Mouse (Mus musculus): ENCODE measurements at regions not wholly inside any gene's neighbourhood (a gene's known extent, or its start where the extent isn't known, plus 50 kb on each side); places are given as distances from the start of the nearest gene placed in this dataset.
"Not testable (repeated sequence)": the region's sequence is repeated elsewhere in the genome, so short reads cannot be mapped to it uniquely, and the experiment has no call there.

DNA sequence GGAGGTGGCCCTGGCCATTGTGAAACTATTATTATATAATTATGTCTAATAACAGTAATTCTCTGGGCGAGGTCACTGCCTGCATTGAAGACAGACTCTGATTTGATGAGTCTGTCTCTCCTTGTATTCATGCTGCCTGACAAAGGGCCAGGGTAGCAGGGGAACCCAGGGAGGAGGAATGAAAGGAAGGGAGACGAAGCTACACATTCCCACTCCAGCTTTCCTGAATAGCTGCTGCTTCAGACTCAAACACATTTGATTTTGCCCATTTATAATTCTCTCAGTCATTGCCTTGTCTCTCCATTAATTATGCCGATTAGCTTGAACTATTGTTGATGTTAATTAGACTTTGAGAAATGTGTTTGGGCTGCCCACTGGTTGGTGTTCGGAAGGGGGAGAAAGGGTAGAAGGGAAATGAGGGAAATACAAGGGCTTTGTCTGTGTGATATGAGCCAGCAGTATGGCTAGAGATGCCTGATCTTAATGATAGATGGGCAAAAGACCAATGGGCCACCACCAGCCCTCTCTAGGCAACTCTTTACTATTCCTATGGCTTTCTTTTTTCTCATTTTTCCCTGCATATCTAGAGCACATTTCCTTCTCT, 881.8 kb downstream of the Gm9195 start:
- no peak for DNase-seq

DNA sequence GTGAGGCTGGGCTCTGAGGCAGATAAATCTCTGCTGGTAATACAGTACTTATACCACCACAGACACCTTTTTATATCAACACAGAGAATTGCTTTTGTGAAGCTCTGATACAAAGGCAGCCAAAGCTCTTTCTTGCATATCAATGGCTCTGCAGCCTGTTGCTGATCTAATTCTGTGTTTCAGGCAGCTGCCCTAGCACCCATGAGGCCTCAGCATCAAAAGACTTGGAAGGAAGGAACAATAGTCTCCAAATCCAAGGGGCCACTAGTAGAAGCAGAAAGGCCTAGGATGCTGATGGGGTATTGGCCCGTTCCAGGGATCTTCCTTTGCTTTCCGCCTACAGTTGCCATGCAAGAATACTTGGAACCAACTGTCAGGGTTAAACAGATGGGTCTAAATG, 887.9 kb downstream of the Gm9195 start:
- no peak for DNase-seq

DNA sequence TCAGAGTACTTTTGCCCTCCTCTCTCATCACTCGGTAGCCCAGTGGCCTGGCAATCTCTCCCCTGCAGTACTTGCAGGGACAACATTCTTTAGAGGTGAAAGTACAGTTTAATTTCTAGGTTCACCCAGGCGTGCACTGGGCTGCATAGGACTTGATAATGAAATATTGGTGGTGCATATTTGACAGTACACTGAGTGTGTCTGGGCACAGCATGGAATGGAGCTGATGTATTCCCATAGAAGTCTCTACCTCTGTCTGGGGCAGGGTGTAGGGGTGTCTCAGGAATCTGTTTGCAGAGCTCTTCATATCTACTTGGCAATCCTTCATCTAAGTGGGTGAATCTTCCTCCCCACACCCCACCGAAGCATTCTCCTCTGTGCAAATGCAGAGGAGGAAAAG, 893.8 kb downstream of the Gm9195 start:
- no peak for DNase-seq

DNA sequence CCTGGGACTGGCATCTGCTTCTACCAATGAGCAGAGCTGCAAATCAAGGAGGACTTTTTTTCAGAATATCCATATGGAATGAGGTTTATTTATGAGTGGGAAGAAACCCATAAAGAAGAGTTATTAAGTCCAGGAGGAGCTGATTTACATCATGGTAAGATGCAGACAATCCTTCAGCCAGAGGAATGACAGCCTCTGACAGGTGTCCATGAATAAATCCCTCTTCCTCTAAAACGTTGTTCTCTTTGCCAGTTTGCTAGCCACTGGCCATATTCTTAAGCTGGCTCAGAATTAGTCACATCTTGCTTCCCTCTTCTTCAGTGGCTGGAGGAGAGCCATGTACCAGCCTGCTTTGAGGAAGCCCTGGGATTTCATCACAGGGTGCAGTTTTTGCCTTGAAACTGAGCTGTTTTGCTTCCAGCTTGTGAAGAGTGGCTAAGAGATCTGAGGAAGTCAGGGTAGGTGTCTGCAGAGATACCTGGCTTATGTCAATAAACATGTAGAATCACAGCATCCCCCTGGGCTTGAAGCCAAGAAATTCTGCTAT, 902.9 kb downstream of the Gm9195 start:
- no peak for DNase-seq

DNA sequence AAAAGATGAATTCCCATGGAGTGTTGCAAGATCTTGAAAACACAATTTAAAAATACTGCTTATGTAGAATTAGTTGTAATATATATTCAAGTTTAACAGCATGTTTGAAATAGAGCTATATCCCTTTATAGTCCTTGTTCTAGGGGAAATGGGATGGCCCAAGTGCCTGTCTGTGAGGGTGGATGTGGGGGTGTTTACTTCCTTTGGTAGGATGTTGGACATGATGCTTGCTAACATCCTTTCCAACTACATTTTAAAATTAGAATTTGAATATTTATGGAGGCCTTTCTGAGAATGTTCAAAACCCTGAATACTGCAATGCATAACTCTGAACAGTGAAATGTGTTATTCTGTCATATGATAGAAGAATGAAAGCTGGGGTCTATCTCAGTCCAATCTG, 903.6 kb downstream of the Gm9195 start:
- DNase-seq = no peak

DNA sequence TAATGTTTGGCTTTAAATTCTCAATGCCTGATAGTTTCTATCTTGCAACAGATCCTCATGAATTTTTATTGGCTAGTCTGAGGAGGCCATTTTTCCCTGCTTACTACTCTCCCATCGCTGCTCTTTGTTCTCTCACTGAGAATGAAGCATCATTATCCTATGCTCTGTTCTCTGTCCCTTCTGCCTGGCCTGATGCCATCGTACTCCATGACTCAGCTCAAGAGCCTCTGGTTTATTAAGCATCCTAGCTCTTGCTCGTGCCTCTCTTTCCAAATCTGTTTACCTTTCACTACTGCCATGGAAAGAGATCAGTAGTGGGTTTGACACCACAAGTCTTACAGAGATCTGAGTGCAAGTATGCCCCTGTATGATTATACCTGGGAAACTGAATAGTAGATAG, 926.8 kb downstream of the Gm9195 start:
- DNase-seq = no peak

DNA sequence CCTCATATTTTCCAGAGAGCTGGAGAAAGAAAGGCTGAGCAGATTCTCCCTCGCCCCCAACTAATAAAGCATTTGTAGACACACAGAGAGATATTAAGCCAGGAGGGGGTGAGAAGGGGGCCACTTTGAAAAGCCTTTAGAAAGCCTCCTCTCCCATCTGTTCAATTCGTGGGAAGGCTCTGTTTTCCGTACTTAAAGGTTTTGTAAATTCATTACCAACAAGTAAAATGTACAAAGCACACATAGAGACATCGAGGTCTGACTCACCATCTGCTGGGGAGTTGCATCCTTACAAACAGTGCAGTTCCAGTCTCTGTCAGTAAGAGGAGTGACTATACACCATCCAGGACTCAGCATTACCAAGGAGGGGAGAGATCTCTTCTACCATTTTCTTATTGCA, 929.7 kb downstream of the Gm9195 start:
- no peak for DNase-seq

DNA sequence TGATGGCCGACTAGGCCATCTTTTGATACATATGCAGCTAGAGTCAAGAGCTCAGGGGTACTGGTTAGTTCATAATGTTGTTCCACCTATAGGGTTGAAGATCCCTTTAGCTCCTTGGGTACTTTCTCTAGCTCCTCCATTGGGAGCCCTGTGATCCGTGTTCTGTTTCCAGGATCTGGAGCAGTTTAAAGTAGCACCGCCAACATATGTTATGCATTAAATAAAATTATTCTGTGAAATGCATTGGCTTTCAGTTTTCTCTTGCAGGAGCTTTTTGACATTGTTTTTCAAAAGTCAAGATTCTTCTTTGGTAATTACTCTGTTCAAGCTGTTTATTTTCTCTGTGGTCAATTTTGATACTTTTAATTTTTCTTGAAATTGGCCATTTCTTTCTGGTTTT, 937.3 kb downstream of the Gm9195 start:
- DNase-seq = not testable (repeated sequence)

DNA sequence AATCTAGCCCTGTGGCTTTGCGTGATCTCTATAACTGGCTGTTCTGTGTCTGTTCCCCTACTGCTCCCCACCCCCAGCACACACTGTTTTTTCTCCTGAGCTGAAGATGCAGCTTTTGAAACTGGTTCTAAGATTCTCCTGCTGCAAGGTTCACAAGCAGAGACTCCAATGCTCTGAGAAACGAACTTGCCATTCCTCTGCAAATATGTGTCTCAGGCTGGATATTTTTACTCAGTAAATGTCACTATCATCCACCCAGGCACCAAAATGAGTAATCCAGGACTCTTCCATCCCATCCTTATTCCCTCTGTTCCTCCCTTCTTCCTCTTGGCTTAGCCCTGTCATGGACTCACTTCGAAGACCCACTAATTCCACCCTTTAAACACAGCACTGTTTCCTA, 943.9 kb upstream of the Fam160b2 start:
- no peak for DNase-seq

DNA sequence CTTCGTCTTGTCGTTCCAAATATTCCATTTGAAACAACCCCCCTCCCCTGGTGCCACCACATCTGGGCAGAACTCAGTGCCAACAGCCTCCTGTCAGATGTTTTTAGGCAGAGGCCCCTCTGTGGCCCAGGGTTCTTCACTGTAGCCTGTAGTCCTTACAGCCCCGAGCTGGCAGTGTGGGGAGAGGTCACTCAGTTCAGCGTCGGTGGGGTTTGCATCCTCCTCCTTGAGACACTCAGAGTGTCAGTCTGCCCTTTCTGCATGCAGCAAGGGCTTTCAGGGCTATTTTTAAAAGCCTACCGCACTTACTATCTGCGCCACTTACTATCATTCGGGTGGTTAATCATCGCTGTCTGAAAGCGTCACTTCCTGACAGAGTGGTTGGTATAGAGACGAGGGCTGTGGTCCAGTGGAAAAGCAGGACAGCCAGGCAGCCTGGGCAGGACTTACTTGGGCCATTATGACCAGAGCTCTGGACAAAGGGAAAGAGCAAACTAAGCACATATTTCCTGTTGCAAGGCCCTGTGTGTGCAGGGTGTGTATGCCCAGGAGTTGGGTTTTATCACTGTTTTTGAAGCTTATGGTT, 932.5 kb upstream of the Fam160b2 start:
- DNase-seq = no peak

DNA sequence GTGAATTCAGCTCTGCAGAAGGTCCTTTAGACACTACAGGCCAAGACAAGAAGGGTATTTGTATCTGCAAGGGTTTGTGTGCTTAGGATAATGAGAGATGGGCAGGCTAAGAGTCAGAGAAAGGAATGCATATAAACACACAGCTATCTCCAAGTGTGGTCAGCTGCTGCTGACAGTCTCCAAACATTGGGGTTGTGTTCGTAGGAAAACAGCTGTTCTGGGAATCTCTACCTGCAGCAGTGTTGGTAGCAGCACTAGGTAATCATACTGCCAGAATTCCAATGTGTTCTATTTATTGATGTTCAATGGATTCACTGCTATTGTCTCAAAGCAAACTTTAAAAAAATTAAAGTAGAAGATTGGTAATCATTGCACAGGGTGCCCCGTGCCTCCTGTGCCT, 931.7 kb upstream of the Fam160b2 start:
- no peak for DNase-seq

DNA sequence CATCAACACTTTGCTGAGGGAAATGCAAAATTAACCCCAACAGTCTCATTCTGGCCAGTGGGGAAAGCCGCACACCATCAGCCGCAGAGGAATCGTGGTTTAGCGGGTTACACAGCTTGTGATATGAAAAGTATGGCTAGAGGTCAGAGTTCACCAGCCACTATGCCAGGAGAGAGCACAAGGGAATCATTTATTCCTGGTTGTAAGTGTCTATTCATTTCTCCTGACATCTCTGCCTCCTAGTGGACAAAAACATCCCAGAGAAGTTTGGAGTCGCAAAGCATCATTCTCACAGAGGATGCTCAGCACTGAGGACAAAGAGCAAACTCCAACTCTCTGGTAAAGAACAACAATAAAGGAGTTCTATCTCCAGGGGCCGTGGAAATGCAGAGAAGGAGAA, 930.8 kb upstream of the Fam160b2 start:
- peak; percentile 36 for DNase-seq

DNA sequence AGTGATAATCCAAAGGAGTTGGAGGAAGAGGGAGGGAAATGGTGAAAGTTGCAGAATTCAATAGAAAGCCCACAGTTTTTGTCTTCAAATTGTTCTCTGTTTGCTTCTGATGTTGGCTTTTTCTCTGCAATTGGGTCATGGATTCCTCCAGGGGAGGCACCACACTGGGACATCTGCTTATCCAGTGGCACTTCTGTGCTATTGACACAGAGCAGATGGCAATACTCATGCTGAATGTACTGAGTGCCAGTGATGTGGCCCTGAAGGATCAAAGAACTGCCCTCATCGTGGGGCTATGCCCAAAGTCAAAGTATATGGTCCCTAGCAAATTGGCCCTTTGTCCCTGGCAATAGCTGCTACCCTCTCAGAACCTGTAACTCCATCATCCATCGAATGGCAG, 918.9 kb upstream of the Fam160b2 start:
- DNase-seq = no peak

DNA sequence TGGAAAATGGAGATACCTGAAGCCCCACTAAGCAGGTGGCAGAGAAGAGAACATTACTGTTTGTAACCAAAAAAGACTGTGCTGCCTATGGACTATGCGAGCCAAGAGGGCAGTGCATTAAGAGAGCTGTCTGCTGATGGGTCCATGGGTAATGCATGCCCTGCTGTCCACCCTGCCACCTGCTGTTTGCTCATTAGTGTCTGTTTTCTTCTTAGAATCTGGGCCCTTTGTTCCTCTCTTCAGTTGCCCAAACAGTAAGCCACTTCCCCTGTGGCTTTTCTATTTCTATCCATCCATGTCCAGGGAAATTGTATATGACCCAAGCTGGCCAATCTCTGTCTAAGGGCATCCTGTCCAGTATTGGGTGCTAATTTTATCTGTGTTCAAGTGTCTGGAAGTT, 901.2 kb upstream of the Fam160b2 start:
- DNase-seq = no peak

DNA sequence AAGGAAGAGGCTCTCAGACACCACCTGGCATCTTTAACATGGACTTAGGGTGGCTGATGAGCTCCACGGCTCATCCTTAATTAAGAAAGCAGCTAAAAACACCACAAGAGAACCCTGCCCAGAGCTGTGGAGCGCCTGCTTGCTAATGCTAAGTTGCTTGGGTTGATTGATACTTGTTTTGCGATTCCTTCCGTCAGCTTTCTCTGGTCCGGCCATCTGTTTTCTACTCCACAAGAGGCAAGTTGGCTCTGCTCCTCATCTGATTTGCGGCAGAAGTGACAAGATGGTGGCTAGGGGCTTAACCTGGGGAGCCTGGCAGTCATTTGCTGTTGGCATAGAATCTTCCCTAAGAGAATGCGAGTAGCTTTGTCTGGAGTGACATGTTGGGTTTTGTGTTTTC, 891.6 kb upstream of the Fam160b2 start:
- no peak for DNase-seq

DNA sequence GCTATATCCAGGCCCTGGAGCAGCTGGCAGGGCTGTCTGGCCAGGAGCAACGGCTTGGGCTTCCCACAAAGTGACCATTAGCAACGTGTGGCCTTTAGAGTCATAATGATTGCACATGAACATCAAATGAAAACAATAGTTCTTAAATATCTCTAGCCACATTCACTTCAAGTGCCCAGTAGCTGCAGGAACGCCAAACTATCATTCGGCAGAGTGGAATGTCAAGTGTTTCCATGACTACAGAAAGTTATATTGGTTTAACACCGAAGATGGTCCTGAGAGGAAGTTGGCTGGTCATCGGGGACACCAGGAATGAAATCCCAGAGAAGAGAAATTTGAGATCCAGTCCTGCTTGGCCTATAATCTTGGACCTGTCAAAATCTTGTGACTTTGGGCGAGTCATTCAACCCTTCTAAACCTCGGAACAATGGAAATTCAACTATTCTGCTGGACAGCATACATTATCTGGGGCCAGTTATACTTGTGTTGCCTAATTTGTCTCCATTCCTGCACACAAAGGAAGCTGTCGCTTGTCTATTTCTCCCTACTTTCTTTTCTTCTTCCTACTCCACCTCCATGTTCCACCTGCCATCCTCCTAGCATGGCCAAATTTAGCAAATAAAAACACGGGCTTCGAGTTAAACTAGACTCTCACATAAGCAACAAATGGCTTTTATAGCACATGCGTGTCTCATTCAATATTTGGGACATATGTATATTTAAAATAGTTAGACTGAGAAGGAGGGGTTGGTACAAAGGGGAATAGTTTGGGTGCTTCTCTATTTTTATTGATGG, 886.7 kb upstream of the Fam160b2 start:
- no peak for DNase-seq

DNA sequence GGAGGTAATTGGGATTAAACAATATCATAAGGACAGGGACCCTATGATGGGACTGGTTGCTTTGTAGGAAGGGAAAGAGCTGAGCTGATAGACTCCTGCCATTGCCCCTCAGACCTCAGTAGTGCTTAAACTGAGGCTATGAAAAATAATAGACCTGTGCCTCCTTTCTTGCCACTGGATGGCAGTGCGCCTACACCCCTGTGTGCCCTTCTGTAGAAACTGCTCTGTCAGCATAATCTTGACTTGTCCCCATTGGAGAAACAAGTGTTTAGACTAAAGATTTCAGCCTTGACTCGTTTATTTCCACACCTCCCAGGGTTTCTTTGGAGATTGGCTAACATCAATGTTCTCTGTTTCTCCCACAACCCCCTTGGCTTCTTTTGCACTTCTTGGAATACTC, 876.0 kb upstream of the Fam160b2 start:
- no peak for DNase-seq

DNA sequence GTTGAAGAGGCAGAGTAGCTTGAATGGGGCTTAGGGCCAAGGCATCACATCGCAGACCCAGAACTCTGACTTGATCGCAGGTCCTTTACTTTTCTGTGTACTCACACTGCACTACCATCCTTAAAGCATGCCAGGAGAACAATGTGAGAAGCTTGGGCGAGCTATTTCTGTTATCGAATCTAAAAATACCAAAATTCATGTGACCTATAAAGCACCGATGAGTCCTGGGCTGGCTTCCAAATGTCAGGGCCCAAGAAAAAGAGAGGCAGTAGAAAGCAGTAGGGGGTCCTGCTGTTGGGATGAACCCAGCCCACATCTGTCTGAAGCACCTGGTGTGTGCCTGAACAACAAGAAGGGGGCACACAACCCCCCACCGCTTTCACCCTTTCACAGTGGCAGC, 874.3 kb upstream of the Fam160b2 start:
- DNase-seq = no peak

DNA sequence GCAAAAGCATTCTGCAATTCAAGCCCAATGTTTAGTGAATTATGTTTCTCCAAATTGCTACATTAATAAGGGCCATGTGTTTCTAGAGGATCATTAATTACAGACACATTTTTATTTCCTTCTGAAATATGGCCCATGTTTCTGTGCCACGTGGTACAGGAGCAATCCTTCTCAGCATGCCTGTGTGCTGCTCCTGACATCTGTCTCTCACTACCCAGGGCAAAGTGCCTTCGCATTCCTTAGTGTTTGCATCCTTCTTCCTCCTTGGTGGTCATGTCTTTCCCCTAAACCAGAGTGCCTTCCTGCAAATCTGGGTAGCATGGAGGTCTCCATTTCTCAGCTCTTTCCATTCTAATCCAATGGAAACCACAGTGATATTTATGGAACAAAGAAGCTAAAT, 832.7 kb upstream of the Fam160b2 start:
- no peak for DNase-seq

Measured in lung, postnatal 10 days (tissue).